Mouse (Mus musculus) MEL (cell line): Measurements from ENCODE around the gene Ror1.

Source experiments
- CTCF ChIP-seq, 3 experiments: IDR thresholded peaks in 2 of 3; conservative IDR thresholded peaks in 1 of 3; 2 replicates each; pipeline ENCODE4 v1.5.1; 2011 to 2012; ENCODE audit warnings: low read length in 3 of 3, low read depth in 2 of 3, mild to moderate bottlenecking in 2 of 3, improper control_type of control experiment in 1 of 3, inconsistent platforms in 1 of 3, mixed read lengths in 1 of 3, moderate library complexity in 1 of 3; ENCODE audit not compliant: control insufficient read depth in 1 of 3, insufficient read depth in 1 of 3, poor library complexity in 1 of 3, severe bottlenecking in 1 of 3
- E2F4 ChIP-seq: IDR thresholded peaks from 2 replicates; pipeline ENCODE4 v1.6.1; 2011; ENCODE audit warnings: low read depth, low read length, improper control_type of control experiment, borderline replicate concordance
- GABPA ChIP-seq: IDR thresholded peaks from 2 replicates; pipeline ENCODE4 v1.6.1; 2012; ENCODE audit warnings: low read depth, mild to moderate bottlenecking, inconsistent platforms, low read length, improper control_type of control experiment, moderate library complexity
- HCFC1 ChIP-seq: IDR thresholded peaks from 2 replicates; pipeline ENCODE4 v1.6.1; 2012; ENCODE audit warnings: low read depth, mild to moderate bottlenecking, inconsistent platforms, low read length, improper control_type of control experiment, moderate library complexity
- KAT2A ChIP-seq: conservative IDR thresholded peaks from 2 replicates; pipeline ENCODE4 v1.6.1; 2012; ENCODE audit warnings: low read depth, low read length, improper control_type of control experiment, inconsistent platforms
- MAZ ChIP-seq: IDR thresholded peaks from 2 replicates; pipeline ENCODE4 v1.6.1; 2012; ENCODE audit warnings: low read depth, mild to moderate bottlenecking, inconsistent platforms, low read length, improper control_type of control experiment
- NELFE ChIP-seq: IDR thresholded peaks from 2 replicates; pipeline ENCODE4 v1.6.1; 2011; ENCODE audit warnings: low read depth, low read length, improper control_type of control experiment
- POLR2A ChIP-seq, 2 experiments: IDR thresholded peaks; 2 replicates each; pipeline ENCODE4 v1.6.1; 2011 to 2012; ENCODE audit warnings: low read length in 2 of 2, mild to moderate bottlenecking in 2 of 2, control low read depth in 1 of 2, improper control_type of control experiment in 1 of 2, low read depth in 1 of 2, moderate library complexity in 1 of 2; ENCODE audit not compliant: control insufficient read depth in 1 of 2, insufficient read depth in 1 of 2, poor library complexity in 1 of 2
- RAD21 ChIP-seq: IDR thresholded peaks from 2 replicates; pipeline ENCODE4 v1.6.1; 2011; ENCODE audit warnings: mild to moderate bottlenecking, low read depth, low read length, improper control_type of control experiment
- ZC3H11A ChIP-seq: IDR thresholded peaks from 2 replicates; pipeline ENCODE4 v1.6.1; 2012; ENCODE audit warnings: low read depth, mild to moderate bottlenecking, inconsistent platforms, low read length, improper control_type of control experiment

DNA sequence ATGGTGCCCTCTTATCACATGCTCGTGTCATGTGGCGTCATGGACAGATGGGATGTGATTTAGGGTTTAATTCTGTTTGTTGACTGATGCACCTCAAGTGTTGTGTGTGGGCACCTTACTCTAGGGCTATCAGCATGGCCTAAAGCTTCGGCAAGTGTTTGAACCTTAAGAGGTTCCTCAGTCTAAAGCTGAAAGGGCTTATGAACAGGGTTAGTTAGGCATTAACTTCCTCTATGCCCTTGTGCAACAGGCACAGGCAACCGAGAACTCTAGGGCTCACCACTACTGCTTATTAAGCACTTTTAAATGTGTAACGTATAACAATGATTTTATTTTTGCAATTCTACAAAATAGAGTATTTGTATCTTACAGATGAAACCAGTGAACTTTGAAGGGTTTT, 162.9 kb downstream of the Ror1 start:
- no peak for TF ChIP-seq GABPA
- no peak for TF ChIP-seq HCFC1
- no peak for TF ChIP-seq CTCF (IDR thresholded peaks at IDR 0.05 in 2 of 3, conservative IDR thresholded peaks at IDR 0.05 in 1 of 3; ENCODE audit: control insufficient read depth in 1 of 3, insufficient read depth in 1 of 3, low read depth in 2 of 3, low read length in 3 of 3, poor library complexity in 1 of 3, severe bottlenecking in 1 of 3)
- TF ChIP-seq RAD21 = no peak
- no peak for TF ChIP-seq MAZ
- no peak for TF ChIP-seq E2F4
- no peak for TF ChIP-seq NELFE
- no peak for TF ChIP-seq POLR2A (IDR thresholded peaks at IDR 0.05; ENCODE audit: control insufficient read depth in 1 of 2, insufficient read depth in 1 of 2, low read depth in 1 of 2, low read length in 2 of 2, poor library complexity in 1 of 2)
- no peak for TF ChIP-seq KAT2A
- TF ChIP-seq ZC3H11A = no peak
